Mouse (Mus musculus) embryonic fibroblast, embryonic 13.5 days (primary cell): ENCODE measurements around the gene Cic. TPM values are rescaled to one million over a fixed set of nuclear protein-coding genes. Genes with fewer than 3 reads are reported as not detected.
A peak's percentile ranks its signal among the peaks of the same experiment; 100 is the strongest.

Source experiments
- H3K27ac ChIP-seq: 2 replicates; pipeline ENCODE4 v1.5.1; 2012; ENCODE audit warnings: low read length, control low read depth, inconsistent platforms; ENCODE audit not compliant: insufficient read depth
- H3K4me1 ChIP-seq: 2 replicates; pipeline ENCODE4 v1.6.1; 2011; ENCODE audit warnings: low read length; ENCODE audit not compliant: control insufficient read depth, insufficient read depth
- H3K4me3 ChIP-seq: 2 replicates; pipeline ENCODE4 v1.5.1; 2011; ENCODE audit warnings: mild to moderate bottlenecking, control low read depth, low read length; ENCODE audit not compliant: insufficient read depth
- CTCF ChIP-seq: IDR thresholded peaks from 2 replicates; pipeline ENCODE4 v1.5.1; 2011; ENCODE audit warnings: mild to moderate bottlenecking, control low read depth, low read length, moderate library complexity, borderline replicate concordance; ENCODE audit not compliant: insufficient read depth
- POLR2A ChIP-seq: IDR thresholded peaks from 2 replicates; pipeline ENCODE4 v1.6.1; 2011; ENCODE audit warnings: low read depth, mild to moderate bottlenecking, control low read depth, low read length, moderate library complexity
- polyA plus RNA-seq: library from polyadenylated mRNA; stranded (reverse); fragments of >200 nt; gene quantifications from 2 replicates; pipeline ENCODE4 v1.2.4, GENCODE M21; 2011; ENCODE audit warnings: low read depth; ENCODE audit not compliant: missing spikeins, insufficient read length

Gene Cic
- polyA plus RNA-seq, 1 experiment = 152 TPM

DNA sequence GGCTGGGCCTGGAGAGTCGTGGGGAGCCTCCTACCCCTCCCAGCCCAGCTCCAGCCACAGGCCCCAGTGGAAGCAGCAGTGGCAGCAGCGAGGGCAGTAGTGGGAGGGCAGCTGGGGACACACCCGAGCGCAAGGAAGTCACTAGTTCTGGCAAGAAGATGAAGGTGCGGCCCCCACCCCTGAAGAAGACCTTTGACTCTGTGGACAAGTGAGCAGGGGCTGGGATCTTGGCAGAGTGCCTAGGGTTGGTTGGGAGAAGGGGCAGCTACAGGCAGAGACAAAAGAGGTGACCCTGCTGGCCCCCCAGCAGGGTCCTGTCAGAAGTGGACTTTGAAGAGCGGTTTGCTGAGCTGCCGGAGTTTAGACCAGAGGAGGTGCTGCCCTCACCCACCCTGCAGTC lies 24.6 kb downstream of the Cic start:
- H3K27ac ChIP-seq = no peak overlapping the region
- no peak overlapping the region for H3K4me3 ChIP-seq
- TF ChIP-seq CTCF (no peak), POLR2A (no peak)

DNA sequence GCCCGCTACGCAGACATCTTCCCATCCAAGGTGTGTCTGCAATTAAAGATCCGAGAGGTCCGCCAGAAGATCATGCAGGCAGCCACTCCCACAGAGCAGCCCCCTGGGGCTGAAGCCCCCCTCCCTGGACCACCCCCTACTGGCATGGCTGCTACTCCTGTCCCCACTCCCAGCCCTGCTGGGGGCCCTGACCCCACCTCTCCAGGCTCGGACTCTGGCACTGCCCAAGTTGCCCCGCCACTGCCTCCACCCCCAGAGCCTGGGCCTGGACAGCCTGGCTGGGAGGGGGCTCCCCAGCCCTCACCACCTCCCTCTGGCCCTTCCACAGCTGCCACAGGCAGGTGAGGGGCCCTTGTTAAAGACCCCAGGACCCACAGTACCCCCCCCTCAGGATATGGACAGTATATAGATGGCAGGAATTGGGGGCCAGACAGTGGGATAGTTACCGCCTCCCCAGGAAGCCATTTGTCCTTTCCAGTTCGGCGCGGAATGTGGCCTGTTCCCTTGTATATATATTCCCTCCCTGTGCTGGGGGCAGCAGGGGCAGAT lies 25.8 kb downstream of the Cic start:
- no peak overlapping the region for H3K4me3 ChIP-seq
- H3K4me1 ChIP-seq = no peaks in the 10 kb centered on the region
- TF ChIP-seq POLR2A (no peak), CTCF (no peak)
- H3K27ac ChIP-seq = no peak overlapping the region

More for the DNA sequence above, 24.6 kb downstream of the Cic start:
- no peaks in the 10 kb centered on the region for H3K4me1 ChIP-seq

DNA sequence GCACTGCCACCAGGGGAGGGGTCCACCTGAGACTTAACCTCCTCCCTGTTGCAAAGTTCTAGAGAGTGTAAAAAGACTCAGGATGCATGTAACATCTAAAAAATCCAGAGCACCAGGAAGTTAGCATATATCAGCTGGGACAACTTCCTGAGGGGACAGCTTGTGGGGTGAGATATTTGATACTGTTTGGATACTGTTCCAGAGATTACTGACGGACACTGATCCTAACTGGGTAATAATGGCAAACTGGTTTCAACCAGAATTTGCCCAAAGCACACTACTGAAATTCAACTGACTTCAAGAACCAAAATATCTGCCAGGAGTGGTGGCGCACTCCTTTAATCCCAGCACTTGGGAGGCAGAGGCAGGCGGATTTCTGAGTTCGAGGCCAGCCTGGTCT lies 27.0 kb downstream of the Cic start:
- H3K4me1 ChIP-seq = no peaks in the 10 kb centered on the region
- TF ChIP-seq POLR2A = no peak
- no peak for TF ChIP-seq CTCF
- no peak overlapping the region for H3K4me3 ChIP-seq
- no peak overlapping the region for H3K27ac ChIP-seq

GRCm38 (mm10) chr7:25294960-25295722 lies 27.6 kb downstream of the Cic start:
- H3K27ac ChIP-seq = no peak overlapping the region
- no peak for TF ChIP-seq CTCF
- no peak for TF ChIP-seq POLR2A
- H3K4me1 ChIP-seq = no peaks in the 10 kb centered on the region
- no peak overlapping the region for H3K4me3 ChIP-seq

DNA sequence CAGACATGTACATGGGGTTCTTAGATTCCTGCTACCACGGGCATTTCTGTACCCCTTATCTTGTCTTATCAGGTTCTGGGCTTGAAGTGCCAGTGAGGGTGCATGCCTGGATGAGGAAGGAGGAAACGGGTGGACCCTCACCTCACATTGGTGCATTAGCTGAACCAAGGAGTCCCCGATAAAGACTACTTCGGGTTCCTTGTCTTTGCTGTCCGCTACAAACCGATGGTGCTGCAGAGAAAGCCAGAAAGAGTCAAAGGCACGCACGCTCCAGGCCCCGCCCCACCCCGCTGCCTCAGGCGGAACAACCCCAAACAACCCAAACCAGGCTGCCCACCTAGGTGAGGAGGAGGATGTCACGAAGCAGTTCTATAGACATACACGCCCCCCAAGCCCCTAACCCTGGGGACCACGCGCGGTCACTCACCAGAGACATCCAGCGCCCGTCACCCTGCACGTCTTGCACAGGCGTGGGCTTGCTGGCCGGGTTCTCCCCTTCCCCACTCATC lies 29.5 kb downstream of the Cic start:
- Histone ChIP-seq H3K4me3 (peak overlapping the region; percentile 67), H3K4me1 (no peaks in the 10 kb centered on the region), H3K27ac (no peak overlapping the region)
- no peak for TF ChIP-seq POLR2A

DNA sequence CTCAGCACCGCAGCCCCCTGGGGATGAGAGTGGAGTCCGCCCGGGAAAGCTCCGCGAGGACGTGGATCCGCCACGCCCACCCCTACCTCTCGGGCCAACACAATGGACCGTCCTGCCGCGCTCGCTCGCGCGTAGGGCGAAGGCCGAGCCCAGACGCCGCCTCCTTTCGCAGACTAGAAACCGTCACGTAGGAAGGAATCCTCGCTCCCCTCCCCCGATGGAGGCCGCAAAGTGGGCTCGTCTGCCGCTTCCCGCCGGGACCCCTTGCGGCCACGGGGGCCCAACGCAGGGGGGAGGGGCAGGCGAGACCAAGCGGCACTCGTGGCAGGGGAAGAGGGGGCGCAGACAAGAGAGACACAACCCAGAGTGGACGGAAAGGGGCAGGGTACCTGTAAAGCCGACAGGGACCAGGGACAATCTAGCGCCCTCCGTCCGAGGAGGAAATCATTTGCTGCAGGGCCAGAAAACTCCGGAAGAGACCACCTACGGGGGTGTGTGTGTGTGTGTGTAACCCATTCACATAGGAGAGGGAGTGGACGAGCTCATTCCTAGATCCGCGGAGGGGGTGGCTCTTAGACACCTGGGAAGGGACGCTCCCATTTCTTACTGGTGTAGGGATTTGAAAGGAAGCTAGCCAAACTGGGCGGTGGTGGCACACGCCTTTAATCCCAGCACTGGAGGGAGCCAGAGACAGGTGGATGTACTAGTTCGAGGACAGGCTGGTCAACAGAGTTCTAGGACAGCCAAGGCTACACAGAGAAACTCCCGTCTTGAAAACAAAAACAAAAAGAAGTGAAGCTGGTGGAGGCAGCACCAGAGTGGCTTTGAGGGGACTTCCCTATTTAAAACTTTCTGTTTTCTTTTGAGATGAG lies 30.2 kb downstream of the Cic start, which contains the start of gene Pafah1b3:
Gene Pafah1b3, minus strand, starts transcription at position 533 of the 872 bp plus-strand sequence.
- TF ChIP-seq CTCF = peak; percentile 10; the same call in 1 of the 2 replicates
- peak; percentile 47 for TF ChIP-seq POLR2A
- Histone ChIP-seq H3K27ac (peak within 1 kb of the TSS; percentile 44), H3K4me3 (peak within 1 kb of the TSS; percentile 67), H3K4me1 (no peaks in the 10 kb centered on the region)

- Histone ChIP-seq H3K4me3 (no peak within 1 kb of the TSS), H3K27ac (no peak within 1 kb of the TSS), H3K4me1 (no peaks in the 10 kb centered on the region; the same call in 1 of the 2 replicates)
- TF ChIP-seq POLR2A = no peak
- TF ChIP-seq CTCF = no peak
These were observed 33.6 kb downstream of the Cic start, which contains the start of gene Prr19 for GRCm38 (mm10) chr7:25301063-25301462. Gene Prr19, plus strand, starts transcription at chr7:25301411.

DNA sequence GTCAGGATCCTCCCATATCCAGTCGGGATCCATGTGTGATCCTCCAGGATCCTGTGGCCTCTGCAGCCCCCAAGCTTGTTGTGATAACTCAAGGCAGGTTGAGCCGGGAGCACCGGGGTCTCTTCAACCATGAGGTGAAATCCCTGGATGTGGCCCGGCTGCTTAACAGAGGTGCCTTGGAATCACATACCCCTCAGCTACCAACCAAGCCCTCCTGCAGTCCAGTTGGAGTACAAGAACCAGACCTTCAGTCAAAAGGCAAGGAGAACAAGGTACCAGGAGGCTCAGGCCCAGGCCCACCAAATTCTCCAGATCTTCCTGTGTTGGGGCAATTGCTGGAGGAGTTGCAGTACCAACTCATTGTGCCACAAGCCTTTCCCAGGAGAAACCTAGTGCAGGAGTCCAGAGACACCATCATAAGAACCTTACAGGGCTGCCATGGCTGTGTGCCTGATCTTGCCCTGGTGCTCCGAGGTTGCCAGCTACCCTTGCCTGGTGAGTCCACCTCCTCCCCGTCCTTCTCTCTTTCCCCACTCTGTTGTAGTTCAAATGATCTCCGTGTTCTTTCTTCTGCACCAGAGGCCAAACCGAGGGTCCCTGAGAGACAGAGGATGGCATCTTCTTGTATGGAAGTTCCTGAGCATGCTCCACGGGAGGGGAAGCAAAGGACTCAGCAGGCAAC lies 35.6 kb downstream of the Cic start:
- Histone ChIP-seq H3K4me3 (no peak overlapping the region), H3K27ac (no peak overlapping the region), H3K4me1 (no peaks in the 10 kb centered on the region; the same call in 1 of the 2 replicates)
- no peak for TF ChIP-seq CTCF

DNA sequence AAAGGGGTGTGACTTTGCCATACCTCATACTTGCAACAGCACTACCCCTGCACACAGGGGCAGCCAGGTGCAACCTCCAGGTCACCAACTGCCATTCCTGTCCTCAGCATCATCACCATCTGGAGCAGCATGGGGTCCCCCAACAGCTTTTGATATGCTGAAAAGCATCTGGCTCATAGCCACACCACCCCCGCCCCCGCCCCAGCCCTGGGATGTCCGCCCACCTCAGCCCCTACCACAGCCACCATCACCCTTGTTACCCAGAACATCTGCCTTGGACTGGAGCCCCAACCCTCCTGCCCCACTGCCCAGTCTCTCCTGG lies 36.1 kb downstream of the Cic start:
- H3K4me3 ChIP-seq = no peak overlapping the region
- H3K27ac ChIP-seq = no peak overlapping the region
- H3K4me1 ChIP-seq = no peaks in the 10 kb centered on the region; the same call in 1 of the 2 replicates
- TF ChIP-seq CTCF (no peak), POLR2A (no peak)

DNA sequence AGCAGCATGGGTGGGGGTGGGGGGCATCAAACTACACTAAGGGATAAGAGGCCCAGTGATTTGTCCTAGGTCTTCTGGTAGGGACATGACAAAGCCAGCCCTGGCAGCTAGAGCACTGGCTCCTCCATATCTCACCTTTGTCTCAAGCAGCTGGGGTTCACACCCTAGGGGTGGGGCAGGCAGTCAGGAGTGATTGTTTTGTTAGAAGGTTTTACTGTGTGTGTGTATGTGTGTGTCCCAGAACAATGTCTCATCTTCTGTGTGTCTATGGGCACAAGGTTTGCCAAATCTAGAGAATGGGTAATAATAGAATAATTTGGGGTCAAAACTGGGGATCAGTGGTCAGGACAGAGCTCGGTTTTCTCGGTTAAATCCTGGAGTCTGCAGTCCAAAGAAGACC lies 38.0 kb downstream of the Cic start:
- H3K4me3 ChIP-seq = peak overlapping the region; percentile 25; the same call in 1 of the 2 replicates

More for the DNA sequence above, 38.0 kb downstream of the Cic start:
- no peaks in the 10 kb centered on the region; the same call in 1 of the 2 replicates for H3K4me1 ChIP-seq
- H3K27ac ChIP-seq = no peak overlapping the region
- no peak for TF ChIP-seq CTCF
- TF ChIP-seq POLR2A = no peak
